Mouse (Mus musculus) brain, embryonic 14.5 days (tissue): ENCODE results near the gene Nin.

Source experiments
- CTCF ChIP-seq: fragments of 200-500 bp; IDR thresholded peaks from 2 replicates; pipeline ENCODE4 v1.5.1; 2012; ENCODE audit warnings: inconsistent platforms, mild to moderate bottlenecking, moderate library complexity, borderline replicate concordance; ENCODE audit not compliant: insufficient read depth, insufficient read length; ENCODE audit errors: extremely low read depth
- POLR2A ChIP-seq: fragments of 200-500 bp; IDR thresholded peaks from 2 replicates; pipeline ENCODE4 v1.6.1; 2012; ENCODE audit warnings: mild to moderate bottlenecking, inconsistent platforms, borderline replicate concordance; ENCODE audit not compliant: poor library complexity, insufficient read depth, insufficient read length, severe bottlenecking; ENCODE audit errors: extremely low read depth

DNA sequence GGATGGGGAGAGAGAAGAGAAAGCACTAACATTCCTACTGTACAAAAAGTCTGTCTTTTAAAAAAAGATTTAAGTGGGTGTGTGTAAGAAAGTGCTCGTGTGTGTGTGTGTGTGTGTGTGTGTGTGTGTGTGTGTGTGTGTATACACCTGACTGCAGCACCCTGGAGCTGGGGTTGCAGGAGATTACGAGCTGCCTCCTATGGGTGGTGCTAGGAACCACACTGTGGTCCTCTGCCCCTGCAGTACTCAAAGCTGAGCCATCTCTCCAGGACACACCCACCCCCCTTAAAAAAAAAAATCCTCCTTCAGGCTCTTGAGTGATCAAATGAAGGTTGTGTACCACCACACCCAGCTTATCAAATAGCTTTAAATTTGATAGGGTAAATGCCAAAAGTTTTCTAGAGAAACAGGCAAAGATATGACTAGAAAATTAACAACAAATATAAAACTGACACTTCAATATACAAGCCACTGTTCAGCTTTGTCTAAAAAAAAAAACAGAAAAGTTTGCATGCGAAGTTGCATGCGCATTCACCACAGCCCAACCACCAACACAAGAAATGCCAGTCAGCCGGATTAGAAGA lies 27.6 kb upstream of the Nin start:
- TF ChIP-seq CTCF, result no peak
- no peak for TF ChIP-seq POLR2A
